ENCODE assay signal across 15 mouse cellular contexts in the genomic region with DNA sequence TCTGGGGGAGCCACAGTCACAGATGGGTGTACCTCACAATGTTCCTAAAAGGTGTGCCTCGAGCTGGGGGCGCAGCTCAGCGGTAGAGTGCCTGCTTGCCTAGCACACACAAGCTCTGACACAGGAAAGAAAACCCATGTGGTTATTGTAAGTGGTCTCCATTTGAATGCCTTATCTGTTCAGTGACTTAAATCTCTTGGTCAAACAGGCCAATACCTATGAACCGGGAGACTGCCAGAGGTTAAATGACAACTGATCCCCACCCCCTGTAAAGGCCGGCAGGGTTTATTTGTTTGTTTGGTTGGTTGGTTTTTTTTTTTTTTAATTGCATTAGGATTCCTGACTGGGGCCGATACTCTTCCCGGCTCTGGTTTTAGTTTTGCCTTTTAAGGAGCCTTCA. TPM values are rescaled to one million over a fixed set of nuclear protein-coding genes. Genes with fewer than 3 reads are reported as not detected.
A peak's percentile ranks its signal among the peaks of the same experiment; 100 is the strongest.
DNase-seq lines count a peak whose midpoint lies in the region; ATAC-seq and TF ChIP-seq lines count a peak whose summit lies in the region.
"Had no signal": no experiment of that assay in that cellular context is flagged by ENCODE, and none has a peak within 500 bp of the region (broad histone marks: within the 10 kb centered on the region; RNA-seq: fewer than 3 reads in every experiment).

No protein-coding gene starts in this region.

- WGBS in hindbrain, embryonic 13.5 days, result 91% methylated on average over 7 of the region's 7 CpGs
- WGBS in hindbrain, embryonic 11.5 days, result 71% methylated on average over 7 of the region's 7 CpGs
- 60% methylated on average over 7 of the region's 7 CpGs for WGBS in intestine, postnatal 0 days

- H3K4me2 ChIP-seq in hindbrain, embryonic 13.5 days, result no peak overlapping the region
- no peak overlapping the region for H3K4me2 ChIP-seq in hindbrain, embryonic 11.5 days (replicated peaks; ENCODE audit: low read depth, low read length)
- peak overlapping the region; percentile 41 for H3K4me2 ChIP-seq in intestine, postnatal 0 days (replicated peaks; ENCODE audit: low read depth)
- H3K4me2 ChIP-seq: lung, embryonic 15.5 days; stomach, embryonic 15.5 days had no signal

- H3K4me1 ChIP-seq in hindbrain, embryonic 13.5 days (replicated peaks), result peaks cover 37% of the 10 kb centered on the region
- H3K4me1 ChIP-seq in hindbrain, embryonic 11.5 days (replicated peaks; ENCODE audit: control insufficient read depth, insufficient read depth, low read length), result no peaks in the 10 kb centered on the region
- H3K4me1 ChIP-seq in brown adipose tissue, adult 24 weeks (ENCODE audit: control insufficient read depth, insufficient read depth, insufficient read length, low read length), result peaks cover 22% of the 10 kb centered on the region
- H3K4me1 ChIP-seq in intestine, postnatal 0 days (replicated peaks; ENCODE audit: control insufficient read depth, insufficient read depth, low read length), result no peaks in the 10 kb centered on the region

- peak overlapping the region; percentile 74 for H3K27ac ChIP-seq in gastrocnemius, adult 2 months
- H3K27ac ChIP-seq in hindbrain, embryonic 13.5 days, result 0 out of 2 replicates have a peak overlapping the region, but pooled peaks have one; percentile 5
- no peak overlapping the region for H3K27ac ChIP-seq in hindbrain, embryonic 11.5 days (ENCODE audit: low read depth, low read length)
- H3K27ac ChIP-seq in brown adipose tissue, adult 24 weeks (replicated peaks; ENCODE audit: low read depth, low read length), result no peak overlapping the region
- no peak overlapping the region for H3K27ac ChIP-seq in intestine, postnatal 0 days (ENCODE audit: low read depth, low read length)
- H3K27ac ChIP-seq: lung, embryonic 15.5 days; stomach, embryonic 15.5 days had no signal

- H3K27me3 ChIP-seq in hindbrain, embryonic 13.5 days, result no peaks in the 10 kb centered on the region
- no peaks in the 10 kb centered on the region for H3K27me3 ChIP-seq in hindbrain, embryonic 11.5 days (ENCODE audit: control insufficient read depth, insufficient read depth, low read length)
- H3K27me3 ChIP-seq in intestine, postnatal 0 days (replicated peaks; ENCODE audit: control insufficient read depth, insufficient read depth, low read length), result no peaks in the 10 kb centered on the region
- H3K27me3 ChIP-seq: lung, embryonic 15.5 days; stomach, embryonic 15.5 days had no signal

- DNase-seq in gastrocnemius, adult 2 months, result no peak
- DNase-seq in gastrocnemius, adult 18-20 months (ENCODE audit: low spot score), result no peak
- DNase-seq in hindbrain, embryonic 11.5 days (ENCODE audit: low spot score), result no peak
- DNase-seq in urinary bladder, postnatal 36 days (ENCODE audit: low spot score in 2 of 2), result no peak
- DNase-seq: cerebellum, adult 2 months; kidney, adult 18-20 months; layer of hippocampus, adult 9-11 months; retina, postnatal 1 day; thymus, postnatal 25 days had no signal

- H3K36me3 ChIP-seq in hindbrain, embryonic 13.5 days, result no peaks in the 10 kb centered on the region; the same call in 1 of the 2 replicates
- no peaks in the 10 kb centered on the region for H3K36me3 ChIP-seq in hindbrain, embryonic 11.5 days (ENCODE audit: control insufficient read depth, insufficient read depth, low read length)
- peaks cover 3% of the 10 kb centered on the region; the same call in 1 of the 2 replicates for H3K36me3 ChIP-seq in intestine, postnatal 0 days (ENCODE audit: control insufficient read depth, insufficient read depth)
- H3K36me3 ChIP-seq: stomach, embryonic 15.5 days had no signal

- no peak for ATAC-seq in hindbrain, embryonic 13.5 days (ENCODE audit: low FRiP score)
- ATAC-seq in hindbrain, embryonic 11.5 days (ENCODE audit: low FRiP score), result no peak
- ATAC-seq in intestine, postnatal 0 days, result no peak
- ATAC-seq in inflammation-experienced regulatory T-cells, adult 6 months, result no peak

- TF ChIP-seq CTCF in gastrocnemius, adult 2 months (IDR thresholded peaks at IDR 0.05), result no peak
- no peak for TF ChIP-seq CTCF in intestine, postnatal 0 days (IDR thresholded peaks at IDR 0.05; ENCODE audit: low read depth)

- no peaks in the 10 kb centered on the region for H3K9me3 ChIP-seq in hindbrain, embryonic 13.5 days
- H3K9me3 ChIP-seq in hindbrain, embryonic 11.5 days (ENCODE audit: control insufficient read depth, low read length), result no peaks in the 10 kb centered on the region
- no peaks in the 10 kb centered on the region for H3K9me3 ChIP-seq in intestine, postnatal 0 days (ENCODE audit: control insufficient read depth)
- H3K9me3 ChIP-seq: lung, embryonic 15.5 days; stomach, embryonic 15.5 days had no signal

- intact Hi-C loops in gastrocnemius, adult 2 months (cut with DNase I), result loop anchor here (5.0 kb wide), 1 partner anchor 478 kb away; no protein-coding TSS in a partner anchor

- H3K9ac ChIP-seq in hindbrain, embryonic 13.5 days, result 0 out of 2 replicates have a peak overlapping the region, but pooled peaks have one; percentile 8
- no peak overlapping the region for H3K9ac ChIP-seq in hindbrain, embryonic 11.5 days (ENCODE audit: low read depth, low read length)
- no peak overlapping the region for H3K9ac ChIP-seq in intestine, postnatal 0 days (ENCODE audit: low read depth, low read length)
- H3K9ac ChIP-seq: lung, embryonic 15.5 days; stomach, embryonic 15.5 days had no signal

- peak overlapping the region; percentile 98 for H3K4me3 ChIP-seq in gastrocnemius, adult 2 months
- no peak overlapping the region for H3K4me3 ChIP-seq in hindbrain, embryonic 13.5 days
- no peak overlapping the region for H3K4me3 ChIP-seq in hindbrain, embryonic 11.5 days (ENCODE audit: low read depth, low read length)
- peak overlapping the region; percentile 15 for H3K4me3 ChIP-seq in brown adipose tissue, adult 24 weeks (ENCODE audit: insufficient read depth, low read depth, low read length)
- no peak overlapping the region for H3K4me3 ChIP-seq in intestine, postnatal 0 days (ENCODE audit: low read depth, low read length)
- H3K4me3 ChIP-seq: lung, embryonic 15.5 days; stomach, embryonic 15.5 days had no signal

RNA-seq across cellular contexts. Expression of a gene that starts 4.5 kb away (rescaled TPM):
- total RNA-seq in gastrocnemius, adult 2 months (2021), result 100 to 1,000 TPM; 182 to 332 TPM
- 100 to 1,000 TPM; 287 to 374 TPM for total RNA-seq in gastrocnemius, adult 18-20 months (2021)
- 74.6 and 76.5 TPM in 2 replicates for polyA plus RNA-seq in hindbrain, embryonic 13.5 days (2015; fragmentation: Nextera tagmentation; extraction: Ambion mirVana)
- polyA plus RNA-seq in hindbrain, embryonic 11.5 days (2014; fragmentation: Nextera tagmentation; extraction: Ambion mirVana), result 120 and 133 TPM in 2 replicates
- polyA plus RNA-seq in brown adipose tissue, adult 24 weeks (2012; ENCODE audit: insufficient read depth, insufficient read length, missing spikeins), result 168 and 234 TPM in 2 replicates
- polyA plus RNA-seq in intestine, postnatal 0 days (2015; fragmentation: Nextera tagmentation; extraction: Ambion mirVana), result 105 and 107 TPM in 2 replicates
- 10 to 100 TPM in 2 of 3 experiments, 1 to 10 TPM in 1; 9.7 to 17.0 (median 12.9) TPM for polyA plus RNA-seq in inflammation-experienced regulatory T-cells, adult 6 months (2017; shearing (Covaris generic))

RNA-seq across cellular contexts. Expression of a gene that starts 44.5 kb away (rescaled TPM):
- 10 to 100 TPM; 71.3 to 75.6 TPM for total RNA-seq in gastrocnemius, adult 2 months (2021)
- total RNA-seq in gastrocnemius, adult 18-20 months (2021), result 10 to 100 TPM; 65.4 to 75.4 TPM
- polyA plus RNA-seq in hindbrain, embryonic 13.5 days (2015; fragmentation: Nextera tagmentation; extraction: Ambion mirVana), result 403 and 411 TPM in 2 replicates
- 471 and 495 TPM in 2 replicates for polyA plus RNA-seq in hindbrain, embryonic 11.5 days (2014; fragmentation: Nextera tagmentation; extraction: Ambion mirVana)
- polyA plus RNA-seq in brown adipose tissue, adult 24 weeks (2012; ENCODE audit: insufficient read depth, insufficient read length, missing spikeins), result 99.2 and 117 TPM in 2 replicates
- polyA plus RNA-seq in intestine, postnatal 0 days (2015; fragmentation: Nextera tagmentation; extraction: Ambion mirVana), result 154 and 167 TPM in 2 replicates
- 100 to 1,000 TPM; 280 to 438 (median 366) TPM for polyA plus RNA-seq in inflammation-experienced regulatory T-cells, adult 6 months (2017; shearing (Covaris generic))

RNA-seq across cellular contexts. Expression of a gene that starts 57.7 kb away (rescaled TPM):
- total RNA-seq in gastrocnemius, adult 2 months (2021), result 100 to 1,000 TPM; 307 to 392 TPM
- 100 to 1,000 TPM; 309 to 340 TPM for total RNA-seq in gastrocnemius, adult 18-20 months (2021)
- 252 and 268 TPM in 2 replicates for polyA plus RNA-seq in hindbrain, embryonic 13.5 days (2015; fragmentation: Nextera tagmentation; extraction: Ambion mirVana)
- polyA plus RNA-seq in hindbrain, embryonic 11.5 days (2014; fragmentation: Nextera tagmentation; extraction: Ambion mirVana), result 297 and 300 TPM in 2 replicates
- 749 and 770 TPM in 2 replicates for polyA plus RNA-seq in brown adipose tissue, adult 24 weeks (2012; ENCODE audit: insufficient read depth, insufficient read length, missing spikeins)
- 221 and 233 TPM in 2 replicates for polyA plus RNA-seq in intestine, postnatal 0 days (2015; fragmentation: Nextera tagmentation; extraction: Ambion mirVana)
- 100 to 1,000 TPM; 164 to 240 (median 184) TPM for polyA plus RNA-seq in inflammation-experienced regulatory T-cells, adult 6 months (2017; shearing (Covaris generic))

Comparison
In these comparisons a context has a peak if more than half of its experiments do, and no peak if none do; other contexts are left out.
1. H3K27ac ChIP-seq: peak in gastrocnemius, adult 2 months (single experiment) and hindbrain, embryonic 13.5 days (single experiment); none in hindbrain, embryonic 11.5 days (single experiment), brown adipose tissue, adult 24 weeks (single experiment) and intestine, postnatal 0 days (single experiment).
2. H3K4me3 ChIP-seq: peak in gastrocnemius, adult 2 months (single experiment) and brown adipose tissue, adult 24 weeks (single experiment); none in hindbrain, embryonic 13.5 days (single experiment), hindbrain, embryonic 11.5 days (single experiment) and intestine, postnatal 0 days (single experiment).